Mouse (Mus musculus): ENCODE results near the gene Brat1.

Gene Brat1

GRCm38 (mm10) chr5:140702618-140703175 lies 2.1 kb upstream of the Brat1 start:
- DNase-seq, result no peak

GRCm38 (mm10) chr5:140703480-140704377 lies 1.1 kb upstream of the Brat1 start:
- DNase-seq, result no peak

DNA sequence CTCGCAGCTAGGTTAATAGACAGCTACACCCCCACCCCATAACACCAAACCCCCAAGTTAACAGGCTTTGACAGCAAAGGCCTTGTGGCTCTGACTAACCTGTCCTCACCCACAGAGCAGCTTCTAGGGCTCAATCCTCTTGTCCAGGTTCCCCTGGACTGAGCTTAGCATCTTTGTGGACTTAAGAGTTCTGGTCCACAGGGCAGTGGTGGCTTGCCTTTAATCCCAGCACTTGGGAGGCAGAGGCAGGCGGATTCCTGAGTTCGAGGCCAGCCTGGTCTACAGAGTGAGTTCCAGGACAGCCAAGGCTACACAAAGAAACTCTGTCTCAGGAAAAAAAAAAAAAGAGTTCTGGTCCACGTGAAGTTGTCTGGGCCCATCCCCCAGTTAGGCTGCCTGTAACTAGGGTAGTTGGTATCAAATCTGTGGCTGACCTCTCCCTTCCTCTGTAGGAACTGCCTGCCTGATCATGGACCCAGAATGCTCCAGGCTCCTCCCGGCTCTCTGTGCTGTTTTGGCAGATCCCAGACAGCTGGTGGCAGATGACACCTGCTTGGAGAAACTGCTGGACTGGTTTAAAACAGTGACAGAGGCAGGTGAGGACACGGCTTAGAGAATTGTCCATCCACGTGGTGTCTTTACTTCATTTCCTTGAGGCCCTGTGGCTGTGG lies 825 bp downstream of the Brat1 start:
- DNase-seq, result peak; percentile 23

- no peak for DNase-seq
Observed at GRCm38 (mm10) chr5:140710315-140710714, 5.5 kb downstream of the Brat1 start.

- DNase-seq, result no peak
Observed at GRCm38 (mm10) chr5:140711040-140711439, 6.2 kb downstream of the Brat1 start.

DNA sequence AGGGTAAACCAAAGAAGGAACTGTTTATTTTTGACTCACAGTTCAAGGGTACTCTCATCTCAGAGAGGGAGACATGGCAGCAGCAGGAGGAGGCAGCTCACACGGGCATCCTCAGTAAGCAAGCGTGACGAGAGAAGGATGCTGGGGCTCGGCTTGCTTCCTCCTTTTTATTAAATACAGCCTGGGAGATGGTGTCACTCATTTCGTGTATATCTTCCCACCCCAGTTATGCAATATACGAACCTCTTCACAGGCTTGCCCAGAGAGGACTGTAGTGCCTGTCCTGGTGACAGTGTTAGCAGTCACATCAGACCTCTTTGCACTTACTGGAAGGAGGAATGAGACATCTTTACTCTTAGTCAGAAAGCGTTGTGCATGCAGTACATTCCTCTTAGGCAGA lies 16.0 kb downstream of the Brat1 start:
- no peak for DNase-seq

GRCm38 (mm10) chr5:140722121-140722520 lies 17.3 kb downstream of the Brat1 start:
- no peak for DNase-seq

DNA sequence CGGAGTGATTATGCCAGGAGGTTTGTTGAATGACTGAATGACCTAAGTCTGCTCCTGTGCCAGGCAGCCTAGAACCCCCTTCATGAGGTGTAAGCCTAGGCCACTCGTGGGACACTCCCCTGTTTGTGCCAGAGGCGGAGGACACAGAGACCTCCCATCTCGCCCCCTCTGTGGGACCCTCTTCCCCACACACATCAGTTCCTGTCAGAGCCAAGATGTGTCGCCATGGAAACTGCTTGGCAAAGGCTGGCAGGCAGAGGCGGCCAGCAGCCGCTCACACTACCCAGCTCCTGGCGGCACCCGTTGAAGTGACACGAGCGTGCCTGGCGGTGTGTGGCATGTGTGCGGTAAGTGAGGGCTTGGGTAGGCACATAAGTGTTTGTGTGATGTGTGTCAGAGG lies 19.0 kb downstream of the Brat1 start, which contains the start of gene Amz1:
Amz1 (plus strand) TSS at position 306 of the 400 bp plus-strand sequence.
- DNase-seq, result no peak

GRCm38 (mm10) chr5:140726062-140726839 lies 21.4 kb downstream of the Brat1 start:
- DNase-seq, result no peak

- no peak for DNase-seq
Observed at GRCm38 (mm10) chr5:140726946-140727740, 22.3 kb downstream of the Brat1 start.

DNA sequence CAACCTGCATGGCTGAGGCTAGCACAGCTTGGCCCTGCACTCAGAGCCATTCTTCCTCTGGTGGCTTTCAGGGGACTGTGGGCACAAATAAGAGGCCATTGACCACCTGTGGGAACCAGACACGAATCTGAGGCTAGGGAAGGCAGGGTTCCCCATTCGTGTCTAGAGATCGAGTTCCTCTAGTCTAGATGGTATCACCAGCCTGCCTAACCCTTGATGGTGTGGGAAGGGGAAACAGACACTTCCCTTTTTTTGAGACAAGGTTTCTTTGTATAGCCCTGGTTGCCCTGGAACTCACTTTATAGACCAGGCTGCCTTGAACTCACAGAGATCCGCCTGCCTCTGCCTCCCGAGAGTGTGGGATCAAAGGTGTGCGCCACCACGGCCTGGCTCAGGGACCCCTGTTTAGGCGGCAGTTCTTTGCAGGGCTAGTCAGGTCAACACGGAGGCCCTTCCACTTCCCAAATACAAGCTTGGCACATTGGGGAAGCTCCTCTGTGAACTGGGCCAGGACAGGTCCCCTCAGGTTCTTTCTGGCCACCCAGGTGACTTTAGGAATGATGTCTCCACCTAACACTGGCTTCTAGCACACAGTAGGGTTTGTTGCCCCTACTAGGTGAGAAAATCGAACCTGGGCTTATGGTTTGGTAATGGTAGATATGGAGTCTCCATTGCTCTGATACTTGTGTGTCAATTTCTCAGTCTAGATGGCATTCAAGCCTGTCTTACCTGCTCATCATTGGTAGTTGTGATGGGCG lies 26.4 kb downstream of the Brat1 start:
- no peak for DNase-seq

- DNase-seq, result no peak
Observed at GRCm38 (mm10) chr5:140732195-140732594, 27.4 kb downstream of the Brat1 start.

GRCm38 (mm10) chr5:140733336-140733735 lies 28.5 kb downstream of the Brat1 start:
- no peak for DNase-seq

GRCm38 (mm10) chr5:140735297-140735696 lies 30.5 kb downstream of the Brat1 start:
- DNase-seq, result peak; percentile 33

- no peak for DNase-seq
Observed at GRCm38 (mm10) chr5:140736166-140736565, 31.4 kb downstream of the Brat1 start.

GRCm38 (mm10) chr5:140739813-140740212 lies 35.0 kb downstream of the Brat1 start:
- no peak for DNase-seq

DNA sequence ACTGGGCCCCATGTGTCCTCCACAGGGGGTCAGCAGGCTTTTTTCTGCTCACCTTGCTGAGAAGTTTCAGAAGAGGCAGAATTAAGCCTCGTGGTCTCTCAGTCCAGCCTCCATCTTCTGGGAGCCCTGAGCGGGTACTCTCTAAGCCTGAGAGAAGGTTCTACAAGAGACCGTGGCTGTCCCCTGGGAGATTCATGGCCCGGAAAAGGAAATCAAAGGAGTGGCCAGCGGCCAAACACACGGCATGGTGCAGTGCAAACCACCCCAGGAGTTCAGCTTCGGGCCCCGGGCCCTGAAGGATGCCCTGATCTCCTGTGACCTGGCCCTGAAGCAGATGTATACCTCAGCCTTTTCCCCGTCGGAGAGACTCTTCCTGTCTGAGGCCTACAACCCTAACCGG lies 36.2 kb downstream of the Brat1 start:
- DNase-seq, result peak; percentile 62

- DNase-seq, result no peak
Observed at GRCm38 (mm10) chr5:140741877-140742276, 37.1 kb downstream of the Brat1 start.

DNA sequence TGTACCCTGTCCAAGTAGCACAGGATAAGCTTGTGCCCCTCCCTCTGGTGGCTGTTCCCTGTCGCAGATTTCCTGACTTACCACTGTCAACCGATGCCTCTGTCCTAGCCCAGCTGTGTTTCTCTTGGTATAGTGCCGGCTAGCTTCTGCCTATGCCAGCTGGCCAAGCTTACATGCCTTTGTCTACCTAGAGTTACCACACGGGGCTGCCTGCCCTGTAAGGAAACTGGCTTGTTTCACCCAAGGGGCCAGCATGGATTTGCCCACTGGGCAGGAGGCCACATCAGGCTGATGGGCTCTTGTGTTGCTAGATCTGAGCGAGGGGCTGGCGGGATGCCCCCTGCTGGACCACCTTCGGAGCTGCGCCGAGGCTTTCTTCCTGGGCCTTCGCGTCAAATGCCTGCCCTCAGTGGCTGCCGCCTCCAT lies 38.9 kb downstream of the Brat1 start:
- DNase-seq, result no peak

- DNase-seq, result peak; percentile 81
Observed at GRCm38 (mm10) chr5:140748425-140748824, 43.6 kb downstream of the Brat1 start.
